Mouse (Mus musculus): ENCODE measurements around the gene Ccdc51.

DNA sequence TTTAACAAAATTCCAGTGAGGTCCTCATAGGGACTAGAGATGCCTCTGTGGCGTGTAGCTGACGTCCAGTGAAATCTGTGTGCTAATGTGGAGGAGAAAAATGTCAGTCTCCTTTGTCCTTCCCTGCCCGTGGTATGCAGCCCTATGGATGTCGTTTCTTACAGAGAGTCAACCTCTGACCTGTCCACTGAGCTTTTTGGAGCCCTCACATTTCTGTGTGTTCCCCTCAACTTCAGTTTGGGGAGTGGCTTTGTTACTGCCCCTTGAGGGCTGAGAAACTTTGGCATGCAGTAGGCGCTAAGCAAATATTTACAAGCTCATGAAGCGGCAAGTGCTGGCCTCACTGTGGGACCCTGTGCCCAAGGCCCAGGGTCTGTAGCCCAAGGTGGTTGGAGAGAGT is 15.0 kb downstream of the Ccdc51 start:
- no peak for TF ChIP-seq MAZ (IDR thresholded peaks at IDR 0.05; ENCODE audit: low read depth, low read length)
- no peak for TF ChIP-seq EP300 (IDR thresholded peaks at IDR 0.05; ENCODE audit: low read depth in 1 of 2, low read length in 2 of 2)
- TF ChIP-seq BHLHE40 (IDR thresholded peaks at IDR 0.05; ENCODE audit: borderline replicate concordance, low read depth, low read length): no peak
- TF ChIP-seq MAFK (IDR thresholded peaks at IDR 0.05; ENCODE audit: borderline replicate concordance, low read depth, low read length): no peak

All from MEL (cell line).